Mouse (Mus musculus) midbrain, embryonic 11.5 days (tissue): ENCODE results near the gene Gtf2ird1. TPM values are rescaled to one million over a fixed set of nuclear protein-coding genes. Genes with fewer than 3 reads are reported as not detected.
"Not testable (repeated sequence)": the region's sequence is repeated elsewhere in the genome, so short reads cannot be mapped to it uniquely, and the experiment has no call there.

Experiments
- ATAC-seq: fragments of 200-750 bp; cut with Nextera tagmentation; 2 replicates; pipeline ENCODE4 v1.8.0; 2017; ENCODE audit warnings: moderate TSS enrichment, moderate library complexity; ENCODE audit not compliant: low FRiP score
- DNase-seq: peaks from one replicate; pipeline ENCODE4 v3.0.0; 2015; ENCODE audit warnings: low spot score; ENCODE audit errors: missing footprints
- H3K27ac ChIP-seq: fragments of 300-500 bp; sonication (generic); 2 replicates; pipeline ENCODE4 v1.5.1; 2014; ENCODE audit warnings: low read depth, low read length
- H3K27me3 ChIP-seq: fragments of 300-500 bp; sonication (generic); 2 replicates; pipeline ENCODE4 v1.6.1; 2014; ENCODE audit warnings: mild to moderate bottlenecking, low read length, moderate library complexity, mixed read lengths; ENCODE audit not compliant: control insufficient read depth, insufficient read depth
- H3K36me3 ChIP-seq: fragments of 300-500 bp; sonication (generic); 2 replicates; pipeline ENCODE4 v1.6.1; 2014; ENCODE audit warnings: mild to moderate bottlenecking, low read length, moderate library complexity, mixed read lengths; ENCODE audit not compliant: control insufficient read depth, insufficient read depth
- H3K4me1 ChIP-seq: fragments of 300-500 bp; sonication (generic); 2 replicates; pipeline ENCODE4 v1.6.1; 2014; ENCODE audit warnings: low read length; ENCODE audit not compliant: control insufficient read depth, insufficient read depth
- H3K4me2 ChIP-seq: fragments of 300-500 bp; sonication (generic); 2 replicates; pipeline ENCODE4 v1.6.1; 2014; ENCODE audit warnings: mild to moderate bottlenecking, moderate library complexity
- H3K4me3 ChIP-seq: fragments of 300-500 bp; sonication (generic); 2 replicates; pipeline ENCODE4 v1.5.1; 2014; ENCODE audit warnings: low read depth, low read length
- H3K9ac ChIP-seq: fragments of 300-500 bp; sonication (generic); 2 replicates; pipeline ENCODE4 v1.6.1; 2014; ENCODE audit warnings: low read length
- H3K9me3 ChIP-seq: fragments of 300-500 bp; sonication (generic); 2 replicates; pipeline ENCODE4 v1.6.1; 2016; ENCODE audit warnings: low read length; ENCODE audit not compliant: control insufficient read depth
- WGBS: fragments of 180-500 bp; shearing (Covaris S2); extraction: QIAGEN DNeasy Blood & Tissue Kit; methylation state at CpG from one replicate; pipeline ENCODE4 v1.1.7; 2014; 5-methylcytosine and 5-hydroxymethylcytosine counted together
- polyA plus RNA-seq: library from polyadenylated mRNA; unstranded; fragments of >200 nt; fragmentation: Nextera tagmentation; extraction: Ambion mirVana; gene quantifications from 2 replicates; pipeline ENCODE4 v1.2.1, GENCODE M21; 2014

The Gtf2ird1 gene
- polyA plus RNA-seq, 1 experiment from 2014 or later, result 86.5 TPM

DNA sequence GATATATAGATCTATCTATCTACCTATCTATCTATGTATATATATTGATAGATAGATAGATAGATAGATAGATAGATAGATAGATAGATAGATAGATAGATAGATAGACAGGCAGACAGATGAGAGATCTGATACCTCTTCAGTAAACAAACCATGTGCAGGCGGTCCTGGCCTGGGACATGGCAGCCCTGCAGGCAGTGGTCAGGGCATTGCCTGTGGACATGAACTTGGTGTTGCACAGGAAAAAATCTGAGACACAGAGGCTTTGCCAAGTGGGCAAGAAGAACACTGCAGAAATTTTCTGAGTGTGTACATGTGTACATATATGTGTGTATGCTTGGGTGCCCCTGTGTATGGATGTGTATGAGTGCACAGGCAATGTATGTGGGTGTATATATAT is 26.8 kb upstream of the Gtf2ird1 start:
- Histone ChIP-seq H3K36me3 (no peaks in the 10 kb centered on the region), H3K27ac (no peak overlapping the region), H3K27me3 (no peaks in the 10 kb centered on the region), H3K4me3 (no peak overlapping the region), H3K9ac (no peak overlapping the region), H3K9me3 (no peaks in the 10 kb centered on the region), H3K4me2 (no peak overlapping the region), H3K4me1 (no peaks in the 10 kb centered on the region)
- DNase-seq (no peak), ATAC-seq (no peak)
- WGBS, result 78% methylated on average over 1 of the region's 1 CpGs

DNA sequence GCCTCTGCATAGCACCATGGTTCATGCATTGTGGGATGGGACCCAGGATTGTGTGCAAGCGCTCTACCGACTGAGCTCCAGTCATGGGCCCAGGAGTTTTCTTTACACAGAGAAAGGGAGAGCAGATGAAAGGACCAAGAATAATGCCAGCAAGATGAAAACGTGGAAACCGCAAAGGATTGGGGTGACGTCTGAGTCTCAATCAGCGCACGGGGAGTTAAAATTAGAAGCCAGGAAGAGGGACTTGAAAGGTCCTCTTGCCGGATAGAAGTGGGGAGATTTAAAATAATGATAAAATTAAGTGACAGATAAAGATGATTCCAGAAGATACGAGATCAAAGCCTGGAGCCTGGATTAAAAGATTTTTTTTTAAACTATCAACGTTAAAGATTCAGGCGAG is 25.8 kb upstream of the Gtf2ird1 start:
- 63% methylated on average over 11 of the region's 11 CpGs for WGBS
- no peak overlapping the region for H3K4me2 ChIP-seq
- H3K9ac ChIP-seq, result no peak overlapping the region
- H3K36me3 ChIP-seq, result no peaks in the 10 kb centered on the region
- H3K27me3 ChIP-seq, result no peaks in the 10 kb centered on the region
- H3K4me3 ChIP-seq, result no peak overlapping the region
- H3K4me1 ChIP-seq, result no peaks in the 10 kb centered on the region
- no peak for ATAC-seq
- no peak for DNase-seq
- H3K27ac ChIP-seq, result no peak overlapping the region
- no peaks in the 10 kb centered on the region for H3K9me3 ChIP-seq

DNA sequence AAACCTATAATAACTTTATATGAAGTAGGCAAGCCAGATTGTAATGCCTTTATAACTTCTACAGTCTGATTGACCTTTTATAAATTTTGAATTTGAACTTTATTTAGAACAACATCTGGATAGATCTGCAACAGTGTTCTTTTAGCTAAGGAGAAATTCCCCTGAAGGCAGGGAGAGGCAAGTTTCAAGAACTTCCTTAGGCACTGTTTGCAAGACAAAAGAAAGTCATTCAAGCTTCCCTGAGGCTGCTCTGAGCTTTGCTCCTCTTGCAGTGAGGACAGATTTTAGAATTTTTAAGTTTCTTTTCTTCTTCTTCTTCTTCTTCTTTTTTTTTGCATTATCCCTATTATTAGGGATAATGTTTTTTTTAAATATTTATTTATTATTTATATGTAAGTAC is 22.4 kb upstream of the Gtf2ird1 start:
- not testable (repeated sequence) for H3K36me3 ChIP-seq, H3K4me3 ChIP-seq, H3K9me3 ChIP-seq, ATAC-seq, H3K27ac ChIP-seq, H3K4me1 ChIP-seq, DNase-seq, H3K9ac ChIP-seq, H3K4me2 ChIP-seq, H3K27me3 ChIP-seq

DNA sequence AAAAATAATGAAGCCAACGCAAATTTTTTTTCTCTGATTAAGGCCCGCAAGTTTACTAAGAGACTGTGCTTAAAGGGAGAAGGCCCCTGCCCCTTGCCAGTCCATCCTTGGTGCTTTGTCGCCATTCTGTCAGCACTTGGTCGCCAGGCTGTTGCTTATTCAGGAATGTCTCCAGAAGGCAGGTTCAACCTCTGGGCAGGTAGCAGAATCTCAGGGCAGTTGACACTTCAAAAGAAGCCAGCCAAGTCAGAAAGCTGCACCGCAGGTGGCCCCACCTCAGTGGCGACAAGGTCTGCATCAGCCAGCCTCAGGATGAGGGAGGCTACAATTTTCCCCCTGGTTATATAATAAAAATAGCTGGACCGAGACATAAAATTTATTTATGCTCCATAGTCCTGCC is 19.2 kb upstream of the Gtf2ird1 start:
- not testable (repeated sequence) for H3K4me2 ChIP-seq, H3K4me3 ChIP-seq, DNase-seq, ATAC-seq, H3K27me3 ChIP-seq, H3K27ac ChIP-seq, H3K9me3 ChIP-seq, H3K36me3 ChIP-seq, H3K9ac ChIP-seq, H3K4me1 ChIP-seq
- 93% methylated on average over 7 of the region's 7 CpGs for WGBS

DNA sequence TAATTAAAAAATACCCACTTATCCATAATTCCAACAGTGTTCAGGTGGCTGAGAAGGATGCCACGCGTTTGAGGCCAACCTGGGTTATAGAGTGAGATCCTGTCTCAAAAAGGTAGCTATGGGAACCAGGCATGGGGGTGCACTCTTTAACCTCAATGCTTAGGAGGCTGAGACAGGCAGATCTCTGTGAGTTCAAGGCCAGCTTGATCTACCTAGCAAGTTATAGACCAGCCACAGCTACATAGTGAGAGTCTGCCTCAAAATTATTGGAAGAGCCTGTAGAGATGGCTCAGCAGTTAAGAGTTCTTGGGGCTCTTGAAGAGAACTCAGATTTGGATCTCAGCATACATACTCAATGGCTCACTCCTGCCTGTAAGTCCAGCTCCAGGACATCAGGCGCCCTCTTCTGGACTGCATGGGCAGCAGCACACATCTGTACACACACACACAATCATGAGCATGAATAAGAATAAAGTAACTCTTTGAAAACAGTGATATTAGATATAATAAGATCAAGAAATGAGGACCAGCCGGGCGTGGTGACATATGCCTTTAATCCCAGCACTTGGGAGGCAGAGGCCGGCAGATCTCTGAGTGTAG is 18.6 kb upstream of the Gtf2ird1 start:
- H3K27me3 ChIP-seq, result no peaks in the 10 kb centered on the region
- H3K9ac ChIP-seq, result no peak overlapping the region
- 95% methylated on average over 6 of the region's 6 CpGs for WGBS
- no peak overlapping the region for H3K4me2 ChIP-seq
- no peaks in the 10 kb centered on the region for H3K4me1 ChIP-seq
- H3K36me3 ChIP-seq, result no peaks in the 10 kb centered on the region
- H3K4me3 ChIP-seq, result no peak overlapping the region
- H3K27ac ChIP-seq, result no peak overlapping the region
- no peaks in the 10 kb centered on the region for H3K9me3 ChIP-seq
- no peak for ATAC-seq
- DNase-seq, result peak; percentile 65

DNA sequence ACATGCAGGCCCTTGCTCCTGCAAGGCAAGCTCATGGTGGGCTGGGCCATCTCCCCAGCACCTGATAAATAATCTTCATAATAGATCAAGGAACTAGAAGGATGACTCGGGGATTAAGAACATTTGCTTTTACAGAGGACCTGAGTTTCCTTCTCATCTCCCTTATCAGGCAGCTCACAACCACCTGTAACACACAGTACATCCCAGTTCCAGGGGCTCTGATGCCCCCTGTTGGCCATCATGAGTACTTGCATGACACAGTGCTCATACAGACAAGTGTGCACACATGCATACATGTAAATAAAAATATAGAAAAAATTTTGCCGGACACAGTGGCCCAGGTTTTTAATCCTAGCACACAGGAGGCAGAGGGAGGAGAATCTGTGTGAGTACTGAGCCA is 17.4 kb upstream of the Gtf2ird1 start:
- ATAC-seq, result no peak
- H3K4me3 ChIP-seq, result no peak overlapping the region
- no peaks in the 10 kb centered on the region for H3K36me3 ChIP-seq
- no peaks in the 10 kb centered on the region for H3K27me3 ChIP-seq
- no peak overlapping the region for H3K27ac ChIP-seq
- H3K9ac ChIP-seq, result no peak overlapping the region
- DNase-seq, result peak; percentile 76
- H3K4me2 ChIP-seq, result no peak overlapping the region
- no peaks in the 10 kb centered on the region for H3K9me3 ChIP-seq
- WGBS, result 87% methylated on average over 2 of the region's 2 CpGs
- no peaks in the 10 kb centered on the region for H3K4me1 ChIP-seq

DNA sequence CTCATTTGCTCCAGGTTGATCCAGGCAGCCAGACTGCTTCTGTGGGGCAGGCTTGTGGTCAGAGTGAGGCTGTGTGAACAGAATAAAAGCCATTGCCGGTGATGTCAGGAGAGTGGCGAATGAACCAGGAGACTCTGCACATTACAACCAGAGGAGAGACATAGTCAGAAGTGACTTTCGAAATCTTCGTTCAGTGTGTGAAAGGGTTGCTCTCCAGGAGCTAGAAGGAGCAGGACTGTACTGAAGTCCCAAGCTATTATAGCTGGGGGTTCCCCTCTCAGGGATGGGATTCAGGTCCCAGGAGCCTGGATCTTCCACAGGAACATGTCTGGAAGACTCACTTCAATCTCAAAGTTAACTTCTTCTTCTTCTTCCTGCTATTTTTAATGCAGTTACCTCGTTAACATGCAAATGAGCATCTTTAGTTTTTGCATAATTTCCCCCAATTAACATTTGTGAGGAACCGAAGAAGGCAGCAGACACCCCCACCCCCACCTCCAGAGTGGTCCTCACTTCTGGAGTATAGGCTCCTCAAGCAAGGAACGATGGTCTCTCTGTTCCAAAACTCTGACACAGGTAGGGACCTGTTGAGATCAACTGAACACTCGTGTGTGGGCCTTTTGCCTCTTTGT is 14.1 kb upstream of the Gtf2ird1 start:
- Histone ChIP-seq H3K9me3 (no peaks in the 10 kb centered on the region), H3K4me3 (no peak overlapping the region), H3K4me2 (no peak overlapping the region), H3K9ac (no peak overlapping the region), H3K27ac (no peak overlapping the region), H3K4me1 (peaks cover 14% of the 10 kb centered on the region), H3K36me3 (no peaks in the 10 kb centered on the region), H3K27me3 (no peaks in the 10 kb centered on the region)
- DNase-seq (peak; percentile 33), ATAC-seq (no peak)
- 84% methylated on average over 8 of the region's 8 CpGs for WGBS

DNA sequence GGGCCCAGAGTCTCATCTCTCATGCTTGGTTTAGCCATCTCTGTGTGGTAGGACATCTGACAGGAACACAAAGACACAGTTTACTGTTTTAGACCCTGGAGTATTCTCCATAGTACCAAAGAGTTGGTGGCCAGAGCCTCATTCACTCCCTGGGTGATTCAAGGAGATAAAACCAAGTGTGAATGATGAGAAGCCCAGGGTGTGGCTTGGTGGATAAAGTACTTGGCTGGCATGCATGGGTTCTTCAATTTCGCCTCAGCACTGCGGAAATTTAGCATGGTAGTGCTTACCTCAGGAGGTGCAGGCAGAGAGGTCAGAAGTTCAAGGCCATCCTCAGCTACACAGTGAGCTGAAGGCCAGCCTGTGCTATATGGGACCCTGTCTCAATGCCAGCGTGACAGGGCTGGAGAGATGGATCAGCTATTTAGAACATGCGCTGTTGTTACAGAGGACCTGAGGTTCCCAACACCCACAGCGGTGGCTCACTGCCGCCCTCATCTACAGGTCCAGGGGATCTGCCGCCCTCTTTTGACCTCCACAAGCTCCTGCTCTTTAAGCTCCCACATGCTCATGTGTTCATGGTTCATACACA is 13.1 kb upstream of the Gtf2ird1 start:
- 79% methylated on average over 7 of the region's 7 CpGs for WGBS
- H3K9ac ChIP-seq, result no peak overlapping the region

DNA sequence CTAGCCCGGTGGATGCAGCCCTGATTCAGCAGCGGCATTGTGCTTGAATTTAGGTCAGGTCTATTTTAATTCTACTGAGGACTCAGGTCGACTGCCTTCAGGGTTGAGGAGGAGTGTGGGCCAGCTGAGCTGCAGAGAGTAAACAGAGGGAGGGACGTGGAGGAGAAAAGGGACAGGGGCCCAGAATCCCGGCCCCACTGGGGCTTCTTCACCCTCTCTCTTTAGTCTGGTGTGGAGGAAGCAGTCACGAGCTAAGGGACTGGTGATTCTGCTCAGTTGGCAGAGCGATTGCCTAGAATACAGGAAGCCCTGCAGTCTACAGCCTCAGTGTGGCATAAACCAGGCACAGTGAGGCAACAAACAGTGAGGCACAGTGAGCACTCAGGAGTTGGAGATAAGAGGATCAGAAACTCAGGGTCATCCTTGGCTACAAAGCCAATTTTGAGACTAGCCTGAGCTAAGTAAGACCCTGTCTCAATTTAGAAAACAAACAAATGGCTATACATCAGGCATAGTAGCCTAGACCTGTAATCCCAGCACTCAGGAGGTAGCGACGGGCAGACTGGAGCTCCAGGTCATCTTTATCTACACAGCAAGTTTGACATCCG is 11.7 kb upstream of the Gtf2ird1 start:
- Histone ChIP-seq H3K4me2 (no peak overlapping the region), H3K27ac (no peak overlapping the region), H3K36me3 (no peaks in the 10 kb centered on the region), H3K27me3 (no peaks in the 10 kb centered on the region), H3K4me1 (peaks cover 14% of the 10 kb centered on the region), H3K9ac (no peak overlapping the region), H3K4me3 (no peak overlapping the region), H3K9me3 (no peaks in the 10 kb centered on the region)
- 69% methylated on average over 10 of the region's 10 CpGs for WGBS
- no peak for ATAC-seq
- DNase-seq, result peak; percentile 75

More for the DNA sequence above, 13.1 kb upstream of the Gtf2ird1 start:
- H3K4me3 ChIP-seq, result no peak overlapping the region
- no peaks in the 10 kb centered on the region for H3K36me3 ChIP-seq
- peaks cover 14% of the 10 kb centered on the region for H3K4me1 ChIP-seq
- DNase-seq (peak; percentile 53), ATAC-seq (no peak)
- no peak overlapping the region for H3K4me2 ChIP-seq
- H3K27ac ChIP-seq, result no peak overlapping the region
- H3K27me3 ChIP-seq, result no peaks in the 10 kb centered on the region
- no peaks in the 10 kb centered on the region for H3K9me3 ChIP-seq
